Mouse (Mus musculus): Measurements from ENCODE around the gene Frem3.

DNA sequence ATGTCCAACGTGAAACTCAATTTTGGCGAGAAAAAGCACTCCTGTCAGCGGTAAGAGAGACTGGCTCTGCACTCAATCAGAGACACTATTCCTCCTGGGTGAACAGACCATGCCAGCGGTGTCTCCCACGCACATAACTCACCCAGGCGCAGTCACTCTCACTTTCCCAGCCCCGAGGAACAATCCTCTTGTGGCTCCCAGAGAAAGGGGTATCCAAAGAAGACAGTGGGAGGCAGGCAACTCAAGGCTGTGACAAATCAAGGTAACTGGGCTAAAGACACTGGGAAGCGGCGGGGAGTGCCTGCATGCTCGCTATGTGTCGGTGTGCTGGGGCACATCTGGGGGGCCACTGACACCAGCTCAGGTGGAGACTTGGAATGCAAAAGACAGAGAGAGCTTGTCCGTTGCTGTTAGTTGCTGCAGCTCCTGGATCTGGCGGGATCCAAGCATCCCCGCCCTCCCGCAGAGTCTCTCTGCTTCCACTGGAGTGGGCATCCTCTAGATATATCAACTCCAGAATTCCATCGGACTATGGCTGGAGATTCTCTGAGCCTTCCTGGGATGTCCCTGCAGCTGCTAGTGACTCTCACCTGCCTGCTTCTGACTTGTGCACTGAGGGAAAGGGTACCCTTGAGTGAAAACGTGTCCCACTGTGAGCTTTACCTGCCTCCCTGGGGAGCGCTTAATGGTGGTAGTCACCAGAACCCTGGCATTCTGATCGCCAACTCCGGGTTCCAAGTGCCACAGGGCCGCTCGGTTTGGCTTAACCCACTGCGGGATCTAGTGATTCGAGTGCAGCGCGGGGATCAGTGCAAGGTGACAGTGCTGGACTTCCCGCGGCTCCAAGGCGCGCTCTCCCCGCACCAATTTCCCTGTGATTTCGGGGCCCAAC, at the start of gene Frem3:
- TF ChIP-seq CTCF (conservative IDR thresholded peaks at IDR 0.05; ENCODE audit: low read length) (no peak), POU5F1 (IDR thresholded peaks at IDR 0.05; ENCODE audit: borderline replicate concordance, low read length) (no peak), NANOG (IDR thresholded peaks at IDR 0.05; ENCODE audit: borderline replicate concordance, low read length) (no peak)

Data from E14TG2a.4 (cell line).